Mouse (Mus musculus) myocyte (in vitro differentiated cells): Measurements from ENCODE around the gene Cd33. TPM values are rescaled to one million over a fixed set of nuclear protein-coding genes. Genes with fewer than 3 reads are reported as not detected.

Experiments
- H3K27me3 ChIP-seq: one replicate; pipeline ENCODE4 v1.6.1; 2011; ENCODE audit not compliant: control insufficient read depth, insufficient read depth, insufficient read length
- H3K36me3 ChIP-seq: one replicate; pipeline ENCODE4 v1.6.1; 2011; ENCODE audit not compliant: control insufficient read depth, insufficient read depth
- H3K4me2 ChIP-seq: one replicate; pipeline ENCODE4 v1.6.1; 2011; ENCODE audit warnings: low read depth, control low read depth
- H3K4me3 ChIP-seq: one replicate; pipeline ENCODE4 v1.5.1; 2011; ENCODE audit warnings: mild to moderate bottlenecking, control low read depth, moderate library complexity
- H3K79me2 ChIP-seq: one replicate; pipeline ENCODE4 v1.6.1; 2011; ENCODE audit not compliant: control insufficient read depth, insufficient read depth
- H3ac ChIP-seq: one replicate; pipeline ENCODE4 v1.6.1; 2011; ENCODE audit not compliant: control insufficient read depth, insufficient read length
- CEBPB ChIP-seq: IDR thresholded peaks from 2 replicates; pipeline ENCODE4 v1.6.1; 2011; ENCODE audit warnings: mild to moderate bottlenecking, moderate library complexity; ENCODE audit not compliant: poor library complexity, insufficient read depth, severe bottlenecking
- E2F4 ChIP-seq: IDR thresholded peaks from one replicate; pipeline ENCODE4 v1.6.1; 2011; ENCODE audit warnings: mild to moderate bottlenecking, control low read depth, moderate library complexity; ENCODE audit not compliant: insufficient read depth
- MAX ChIP-seq: IDR thresholded peaks from one replicate; pipeline ENCODE4 v1.6.1; 2011; ENCODE audit warnings: low read depth, mild to moderate bottlenecking, control low read depth
- MYOD1 ChIP-seq, 3 experiments: IDR thresholded peaks; one replicate each; pipeline ENCODE4 v1.6.1; 2011; ENCODE audit warnings: control low read depth in 2 of 3, low read depth in 2 of 3, mild to moderate bottlenecking in 2 of 3, moderate library complexity in 1 of 3; ENCODE audit not compliant: insufficient read length in 2 of 3, control insufficient read depth in 1 of 3
- MYOG ChIP-seq, 3 experiments: IDR thresholded peaks; one replicate each; pipeline ENCODE4 v1.6.1; 2011; ENCODE audit warnings: control low read depth in 2 of 3, low read depth in 2 of 3, mild to moderate bottlenecking in 2 of 3; ENCODE audit not compliant: insufficient read length in 2 of 3, control insufficient read depth in 1 of 3, insufficient read depth in 1 of 3
- POLR2A ChIP-seq: IDR thresholded peaks from one replicate; pipeline ENCODE4 v1.6.1; 2011; ENCODE audit warnings: low read depth, mild to moderate bottlenecking, control low read depth, moderate library complexity; ENCODE audit not compliant: insufficient read length
- POLR2AphosphoS2 ChIP-seq: IDR thresholded peaks from one replicate; pipeline ENCODE4 v1.6.1; 2011; ENCODE audit warnings: low read depth, control low read depth; ENCODE audit not compliant: insufficient read length
- REST ChIP-seq: IDR thresholded peaks from one replicate; pipeline ENCODE4 v1.6.1; 2011; ENCODE audit warnings: mild to moderate bottlenecking, control low read depth, moderate library complexity; ENCODE audit not compliant: insufficient read depth, insufficient read length
- SRF ChIP-seq: IDR thresholded peaks from one replicate; pipeline ENCODE4 v1.6.1; 2011; ENCODE audit warnings: low read depth; ENCODE audit not compliant: control insufficient read depth, insufficient read length
- TCF12 ChIP-seq: IDR thresholded peaks from one replicate; pipeline ENCODE4 v1.6.1; 2011; ENCODE audit warnings: mild to moderate bottlenecking, control low read depth; ENCODE audit not compliant: poor library complexity, insufficient read depth, severe bottlenecking
- TCF3 ChIP-seq: IDR thresholded peaks from one replicate; pipeline ENCODE4 v1.6.1; 2011; ENCODE audit warnings: low read depth, control low read depth; ENCODE audit not compliant: insufficient read length
- USF1 ChIP-seq: IDR thresholded peaks from one replicate; pipeline ENCODE4 v1.6.1; 2011; ENCODE audit warnings: low read depth, mild to moderate bottlenecking, control low read depth, moderate library complexity
- polyA plus RNA-seq: library from polyadenylated mRNA; unstranded; fragments of >200 nt; fragmentation: generic; extraction: Trizol; gene quantifications from one replicate; pipeline ENCODE4 v1.2.1, GENCODE M21; 2012; ENCODE audit warnings: missing spikeins

Cd33 gene
- polyA plus RNA-seq, 1 experiment, result 0.02 TPM

DNA sequence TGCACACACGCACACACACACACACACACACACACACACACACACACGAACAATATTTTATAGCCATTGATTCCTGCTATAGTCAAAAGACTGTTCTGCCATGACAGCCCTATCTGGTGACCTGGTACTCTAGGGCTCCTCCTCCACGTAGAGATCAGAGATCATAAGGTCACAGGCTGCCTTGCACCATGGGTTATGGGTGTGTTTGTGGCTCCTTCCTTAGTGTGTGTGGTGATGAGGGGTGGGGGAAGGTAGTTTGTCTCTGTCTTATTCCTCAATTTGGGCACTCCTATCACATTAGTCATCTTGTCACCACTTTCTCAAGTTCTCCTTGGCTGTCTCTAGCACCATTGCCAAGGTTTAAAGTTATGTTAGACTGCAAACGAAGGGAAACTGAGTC, 5.7 kb downstream of the Cd33 start:
- no peak overlapping the region for H3K4me2 ChIP-seq
- no peaks in the 10 kb centered on the region for H3K79me2 ChIP-seq
- no peaks in the 10 kb centered on the region for H3K36me3 ChIP-seq
- H3ac ChIP-seq, result no peak overlapping the region
- no peak overlapping the region for H3K4me3 ChIP-seq
- no peaks in the 10 kb centered on the region for H3K27me3 ChIP-seq
- no peak for TF ChIP-seq MAX
- no peak for TF ChIP-seq MYOD1 (IDR thresholded peaks at IDR 0.05; ENCODE audit: control insufficient read depth in 1 of 3, insufficient read length in 2 of 3, low read depth in 2 of 3)
- no peak for TF ChIP-seq MYOG (IDR thresholded peaks at IDR 0.05; ENCODE audit: control insufficient read depth in 1 of 3, insufficient read depth in 1 of 3, insufficient read length in 2 of 3, low read depth in 2 of 3)
- TF ChIP-seq TCF3, result no peak
- no peak for TF ChIP-seq SRF
- TF ChIP-seq E2F4, result no peak
- no peak for TF ChIP-seq CEBPB
- TF ChIP-seq POLR2AphosphoS2, result no peak
- TF ChIP-seq REST, result no peak
- no peak for TF ChIP-seq USF1
- no peak for TF ChIP-seq TCF12

DNA sequence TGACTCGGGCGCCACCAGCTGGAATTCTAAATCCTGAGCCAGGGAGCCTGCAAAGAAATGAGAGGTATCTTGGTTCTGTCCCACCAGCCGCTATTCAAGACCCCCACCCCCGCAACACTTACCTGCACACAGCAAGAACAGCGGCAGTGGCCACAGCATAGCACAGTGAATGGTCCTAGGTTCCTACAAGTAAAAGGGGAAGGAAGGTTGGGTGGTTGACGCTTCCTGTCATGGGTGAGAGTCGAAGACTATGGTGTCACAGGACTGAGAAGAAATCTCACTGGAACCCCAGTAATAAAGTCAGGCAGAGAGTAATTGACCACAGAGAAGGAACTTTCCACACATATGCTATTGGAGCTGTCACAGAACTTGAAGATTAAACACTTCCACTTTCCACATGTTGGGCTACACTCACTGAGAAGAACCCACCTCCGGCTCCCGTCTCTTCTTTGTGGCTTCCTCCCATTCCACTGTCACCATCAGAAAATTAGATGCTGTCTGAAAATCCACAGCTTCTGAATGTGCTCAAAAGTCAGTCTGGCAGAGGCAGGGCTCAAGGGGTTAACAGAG, 11.2 kb downstream of the Cd33 start:
- no peaks in the 10 kb centered on the region for H3K79me2 ChIP-seq
- no peak overlapping the region for H3K4me3 ChIP-seq
- H3ac ChIP-seq, result no peak overlapping the region
- no peak for TF ChIP-seq MYOG (IDR thresholded peaks at IDR 0.05; ENCODE audit: control insufficient read depth in 1 of 3, insufficient read depth in 1 of 3, insufficient read length in 2 of 3, low read depth in 2 of 3)
- TF ChIP-seq MYOD1 (IDR thresholded peaks at IDR 0.05; ENCODE audit: control insufficient read depth in 1 of 3, insufficient read length in 2 of 3, low read depth in 2 of 3), result no peak
- TF ChIP-seq TCF12, result no peak
- no peak for TF ChIP-seq TCF3
- TF ChIP-seq CEBPB, result no peak
- no peak for TF ChIP-seq SRF
- H3K4me2 ChIP-seq, result no peak overlapping the region
- H3K36me3 ChIP-seq, result no peaks in the 10 kb centered on the region
- no peaks in the 10 kb centered on the region for H3K27me3 ChIP-seq

DNA sequence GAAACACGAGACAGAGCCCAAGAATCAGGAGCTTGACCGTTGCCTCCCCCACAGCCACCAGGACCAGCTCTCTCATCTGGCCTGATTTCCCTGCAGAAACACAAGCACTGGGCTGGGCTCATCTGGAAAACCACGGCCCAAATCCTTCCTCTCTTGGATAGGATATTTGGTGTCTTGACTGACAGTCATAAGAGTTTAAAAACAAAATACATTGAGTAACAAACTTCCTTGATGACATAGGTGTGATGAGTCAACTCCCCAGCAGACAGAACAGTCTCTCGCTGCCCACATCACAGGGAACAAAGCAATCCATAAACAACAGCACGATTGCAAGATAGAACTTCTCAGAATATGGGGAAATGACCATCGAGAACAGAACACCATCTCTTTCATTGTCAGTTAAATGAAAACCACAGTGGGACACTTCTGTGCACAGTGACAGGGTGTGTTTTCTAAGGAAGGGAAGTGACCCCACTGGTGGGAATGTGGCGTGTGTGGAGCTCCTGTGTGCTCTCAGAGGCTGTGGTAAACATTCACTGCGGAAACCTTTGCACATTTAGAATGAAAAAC, 13.9 kb downstream of the Cd33 start:
- TF ChIP-seq POLR2A, result no peak
- no peak for TF ChIP-seq MYOD1 (IDR thresholded peaks at IDR 0.05; ENCODE audit: control insufficient read depth in 1 of 3, insufficient read length in 2 of 3, low read depth in 2 of 3)
- no peak for TF ChIP-seq USF1
- TF ChIP-seq TCF3, result no peak
- TF ChIP-seq MAX, result no peak
- TF ChIP-seq E2F4, result no peak
- no peak for TF ChIP-seq SRF
- no peak for TF ChIP-seq REST
- no peak for TF ChIP-seq TCF12
- no peak for TF ChIP-seq POLR2AphosphoS2
- TF ChIP-seq MYOG (IDR thresholded peaks at IDR 0.05; ENCODE audit: control insufficient read depth in 1 of 3, insufficient read depth in 1 of 3, insufficient read length in 2 of 3, low read depth in 2 of 3), result no peak
- no peak for TF ChIP-seq CEBPB
- Histone ChIP-seq H3K4me3 (no peak overlapping the region), H3K36me3 (no peaks in the 10 kb centered on the region), H3ac (no peak overlapping the region), H3K79me2 (no peaks in the 10 kb centered on the region), H3K27me3 (no peaks in the 10 kb centered on the region), H3K4me2 (peak overlapping the region; percentile 43)

DNA sequence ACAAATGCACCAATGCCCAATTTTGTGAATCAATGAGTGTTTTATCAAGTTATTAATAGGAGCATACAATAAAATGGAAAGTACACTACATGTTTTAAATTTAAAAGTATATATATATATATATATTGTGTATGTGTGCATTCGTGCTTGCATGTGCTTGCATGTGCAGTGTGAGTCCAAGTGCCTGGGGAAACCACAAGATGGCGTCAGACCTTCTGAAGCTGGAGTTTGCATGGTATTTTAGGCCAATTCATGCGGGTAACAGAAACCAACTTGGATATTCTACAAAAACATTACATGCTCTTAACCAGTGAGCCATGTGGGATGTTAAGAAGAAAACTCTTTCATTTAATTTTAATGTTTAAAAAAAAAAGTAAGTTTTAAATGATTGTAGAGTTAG, 18.9 kb downstream of the Cd33 start:
- Histone ChIP-seq H3ac (no peak overlapping the region), H3K4me2 (no peak overlapping the region), H3K79me2 (no peaks in the 10 kb centered on the region), H3K27me3 (no peaks in the 10 kb centered on the region), H3K4me3 (no peak overlapping the region), H3K36me3 (no peaks in the 10 kb centered on the region)
- no peak for TF ChIP-seq CEBPB
- no peak for TF ChIP-seq MYOD1 (IDR thresholded peaks at IDR 0.05; ENCODE audit: control insufficient read depth in 1 of 3, insufficient read length in 2 of 3, low read depth in 2 of 3)

DNA sequence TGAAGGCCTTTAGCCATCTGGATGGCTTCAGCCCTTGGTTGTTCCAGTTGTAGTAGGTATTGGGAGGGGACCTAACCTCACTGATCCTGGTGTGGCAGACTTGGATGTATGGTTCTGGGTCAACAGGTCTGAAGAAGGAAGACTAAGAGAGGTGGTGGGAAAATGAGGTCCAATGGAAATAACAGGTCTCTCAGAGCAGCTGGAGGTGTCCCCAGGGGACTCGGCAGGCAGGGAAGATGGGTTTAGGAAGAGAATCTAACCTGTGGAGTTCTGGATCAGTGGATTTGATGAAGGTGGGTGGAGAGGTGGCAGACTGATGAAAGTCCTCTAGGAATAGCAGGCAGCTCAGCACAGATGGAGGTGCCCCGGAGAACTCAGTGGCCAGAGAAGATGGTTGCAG, 21.5 kb downstream of the Cd33 start:
- Histone ChIP-seq H3K27me3 (no peaks in the 10 kb centered on the region), H3ac (no peak overlapping the region), H3K4me3 (no peak overlapping the region), H3K36me3 (no peaks in the 10 kb centered on the region), H3K4me2 (no peak overlapping the region), H3K79me2 (no peaks in the 10 kb centered on the region)
- no peak for TF ChIP-seq TCF12
- TF ChIP-seq CEBPB, result no peak
- no peak for TF ChIP-seq MAX
- TF ChIP-seq USF1, result no peak
- no peak for TF ChIP-seq TCF3
- no peak for TF ChIP-seq POLR2A
- TF ChIP-seq MYOG (IDR thresholded peaks at IDR 0.05; ENCODE audit: control insufficient read depth in 1 of 3, insufficient read depth in 1 of 3, insufficient read length in 2 of 3, low read depth in 2 of 3), result no peak
- TF ChIP-seq SRF, result no peak
- no peak for TF ChIP-seq REST
- no peak for TF ChIP-seq E2F4
- no peak for TF ChIP-seq MYOD1 (IDR thresholded peaks at IDR 0.05; ENCODE audit: control insufficient read depth in 1 of 3, insufficient read length in 2 of 3, low read depth in 2 of 3)
- no peak for TF ChIP-seq POLR2AphosphoS2
